Mouse (Mus musculus): Measurements from ENCODE around the gene Ube2cbp. TPM values are rescaled to one million over a fixed set of nuclear protein-coding genes. Genes with fewer than 3 reads are reported as not detected.

The Ube2cbp gene
- polyA plus RNA-seq, 1 experiment from 2014 or later: 7.8 TPM

DNA sequence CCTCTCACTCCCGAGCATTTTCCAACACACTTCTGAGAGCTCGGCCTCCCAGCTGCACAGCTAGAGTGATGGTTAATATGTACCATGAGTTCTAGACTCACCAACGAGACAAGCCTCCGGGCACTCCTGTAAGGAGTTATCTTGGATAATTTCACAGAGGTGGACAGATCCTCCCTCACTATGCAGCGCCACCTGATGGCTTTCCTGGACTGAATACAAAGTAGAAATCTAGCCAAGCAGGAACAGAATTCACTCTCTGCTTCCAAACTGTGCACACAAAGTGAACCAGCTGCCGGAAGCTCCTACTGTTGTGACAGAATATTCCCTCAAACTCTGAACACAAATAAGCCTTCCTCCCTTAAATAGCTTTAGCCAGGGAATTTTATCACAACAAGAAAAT, 69.0 kb downstream of the Ube2cbp start:
- Histone ChIP-seq H3K36me3 (replicated peaks) (no peaks in the 10 kb centered on the region), H3K4me3 (no peak overlapping the region), H3K9me3 (no peaks in the 10 kb centered on the region), H3K4me1 (no peaks in the 10 kb centered on the region), H3K27ac (no peak overlapping the region), H3K4me2 (no peak overlapping the region), H3K9ac (no peak overlapping the region), H3K27me3 (replicated peaks) (no peaks in the 10 kb centered on the region)
- ATAC-seq (replicated peaks): no peak
- WGBS: 79% methylated on average over 6 of the region's 6 CpGs

DNA sequence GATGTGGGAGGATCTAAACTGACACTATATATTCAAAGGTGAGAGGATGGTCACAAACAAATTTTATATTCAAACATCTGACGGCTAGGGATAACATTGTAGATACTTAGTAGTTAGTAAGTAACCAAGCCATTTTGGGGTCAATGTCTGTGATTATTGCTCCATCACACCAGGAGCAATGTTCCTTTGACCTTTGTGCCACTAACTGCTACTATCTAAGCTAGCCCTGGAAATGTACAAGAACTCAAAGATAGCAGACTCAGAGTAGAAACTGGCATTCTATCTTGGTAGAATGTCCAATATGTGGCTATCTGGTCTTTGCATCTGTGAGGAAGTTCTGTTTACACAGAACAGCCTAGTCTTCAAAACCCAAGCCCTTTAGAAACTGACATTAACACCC, 69.7 kb downstream of the Ube2cbp start:
- no peak overlapping the region for H3K4me2 ChIP-seq
- ATAC-seq (replicated peaks): no peak
- no peaks in the 10 kb centered on the region for H3K9me3 ChIP-seq
- no peaks in the 10 kb centered on the region for H3K27me3 ChIP-seq (replicated peaks)
- no peaks in the 10 kb centered on the region for H3K36me3 ChIP-seq (replicated peaks)
- no peaks in the 10 kb centered on the region for H3K4me1 ChIP-seq
- 95% methylated on average over 1 of the region's 1 CpGs for WGBS
- no peak overlapping the region for H3K4me3 ChIP-seq
- no peak overlapping the region for H3K27ac ChIP-seq
- H3K9ac ChIP-seq: no peak overlapping the region

GRCm38 (mm10) chr9:86393586-86394272, 71.0 kb downstream of the Ube2cbp start:
- 73% methylated on average over 8 of the region's 8 CpGs for WGBS
- no peak overlapping the region for H3K9ac ChIP-seq
- H3K27me3 ChIP-seq (replicated peaks): no peaks in the 10 kb centered on the region
- peak overlapping the region; percentile 38; the same call in 1 of the 2 replicates for H3K27ac ChIP-seq
- H3K9me3 ChIP-seq: no peaks in the 10 kb centered on the region
- no peak overlapping the region for H3K4me2 ChIP-seq
- no peaks in the 10 kb centered on the region for H3K36me3 ChIP-seq (replicated peaks)
- H3K4me3 ChIP-seq: no peak overlapping the region
- H3K4me1 ChIP-seq: no peaks in the 10 kb centered on the region
- ATAC-seq (replicated peaks): no peak; the same call in 1 of the 2 replicates

DNA sequence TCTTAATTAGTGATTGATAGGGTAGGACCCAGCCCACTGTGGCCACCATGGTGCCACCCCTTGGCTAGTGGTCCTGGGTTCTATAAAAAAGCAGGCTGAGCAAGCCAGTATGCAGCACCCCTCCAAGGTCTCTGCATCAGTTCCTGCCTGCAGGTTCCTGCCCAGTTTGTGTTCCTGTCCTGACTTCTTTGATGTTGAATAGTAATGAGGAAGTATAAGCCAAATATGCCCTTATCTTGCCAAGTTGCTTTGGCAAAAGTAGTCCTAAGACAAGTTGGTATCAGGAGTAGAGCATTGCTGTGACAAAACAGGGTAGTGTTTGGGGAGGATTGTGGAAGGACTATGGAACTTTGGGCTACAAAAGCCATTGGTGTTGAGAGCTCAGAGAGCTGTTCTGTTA, 73.3 kb downstream of the Ube2cbp start:
- no peaks in the 10 kb centered on the region for H3K4me1 ChIP-seq
- H3K4me2 ChIP-seq: no peak overlapping the region
- ATAC-seq (replicated peaks): no peak
- no peaks in the 10 kb centered on the region for H3K27me3 ChIP-seq (replicated peaks)
- no peaks in the 10 kb centered on the region for H3K9me3 ChIP-seq
- no peaks in the 10 kb centered on the region for H3K36me3 ChIP-seq (replicated peaks)
- H3K4me3 ChIP-seq: no peak overlapping the region
- no peak overlapping the region for H3K9ac ChIP-seq
- H3K27ac ChIP-seq: no peak overlapping the region

GRCm38 (mm10) chr9:86390713-86391112, 74.0 kb downstream of the Ube2cbp start:
- no peaks in the 10 kb centered on the region for H3K4me1 ChIP-seq
- no peaks in the 10 kb centered on the region for H3K9me3 ChIP-seq
- no peak overlapping the region for H3K4me3 ChIP-seq
- no peak overlapping the region for H3K4me2 ChIP-seq
- no peak overlapping the region for H3K27ac ChIP-seq
- no peak for ATAC-seq (replicated peaks)
- 83% methylated on average over 2 of the region's 2 CpGs for WGBS
- no peak overlapping the region for H3K9ac ChIP-seq
- H3K36me3 ChIP-seq (replicated peaks): no peaks in the 10 kb centered on the region
- H3K27me3 ChIP-seq (replicated peaks): no peaks in the 10 kb centered on the region

GRCm38 (mm10) chr9:86388538-86388937, 76.2 kb downstream of the Ube2cbp start:
- Histone ChIP-seq H3K4me2 (no peak overlapping the region), H3K27ac (no peak overlapping the region), H3K9me3 (no peaks in the 10 kb centered on the region), H3K27me3 (replicated peaks) (no peaks in the 10 kb centered on the region), H3K4me1 (no peaks in the 10 kb centered on the region), H3K36me3 (replicated peaks) (no peaks in the 10 kb centered on the region), H3K4me3 (no peak overlapping the region), H3K9ac (no peak overlapping the region)
- 36% methylated on average over 4 of the region's 4 CpGs for WGBS
- peak; percentile 62; the same call in 1 of the 2 replicates for ATAC-seq (replicated peaks)

DNA sequence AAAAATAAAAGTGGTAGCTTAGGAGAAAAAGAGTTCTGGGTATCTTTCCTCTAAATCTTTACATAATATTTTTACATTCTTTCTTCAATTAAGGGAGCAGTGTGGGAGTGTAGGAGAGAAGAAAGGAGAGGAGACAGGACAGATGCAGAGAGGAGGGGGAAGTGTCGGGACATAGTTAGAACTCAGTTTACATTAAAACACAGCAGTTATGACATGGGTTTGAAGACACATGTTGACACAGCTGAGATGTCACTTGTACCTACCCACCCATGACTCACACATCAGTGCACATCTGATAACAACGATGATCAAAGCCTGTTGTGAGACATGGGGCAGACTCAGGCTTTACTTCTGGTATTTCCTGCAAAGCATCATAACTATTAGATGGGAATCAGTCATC, 87.8 kb downstream of the Ube2cbp start:
- H3K9ac ChIP-seq: no peak overlapping the region
- H3K4me1 ChIP-seq: no peaks in the 10 kb centered on the region
- no peak overlapping the region for H3K4me3 ChIP-seq
- 86% methylated on average over 2 of the region's 2 CpGs for WGBS
- no peaks in the 10 kb centered on the region for H3K27me3 ChIP-seq (replicated peaks)
- 0 out of 2 replicates have a peak, but pooled peaks have one; percentile 14 for ATAC-seq (replicated peaks)
- no peaks in the 10 kb centered on the region for H3K36me3 ChIP-seq (replicated peaks)
- no peak overlapping the region for H3K27ac ChIP-seq
- no peak overlapping the region for H3K4me2 ChIP-seq
- no peaks in the 10 kb centered on the region for H3K9me3 ChIP-seq

GRCm38 (mm10) chr9:86372783-86373567, 91.8 kb downstream of the Ube2cbp start:
- Histone ChIP-seq H3K9me3 (no peaks in the 10 kb centered on the region), H3K27me3 (replicated peaks) (no peaks in the 10 kb centered on the region), H3K4me3 (no peak overlapping the region), H3K36me3 (replicated peaks) (no peaks in the 10 kb centered on the region), H3K4me2 (no peak overlapping the region), H3K27ac (no peak overlapping the region), H3K4me1 (no peaks in the 10 kb centered on the region), H3K9ac (no peak overlapping the region)
- WGBS: 37% methylated on average over 12 of the region's 12 CpGs
- ATAC-seq (replicated peaks): peak; percentile 61

GRCm38 (mm10) chr9:86369208-86369607, 95.5 kb downstream of the Ube2cbp start:
- 85% methylated on average over 4 of the region's 4 CpGs for WGBS
- Histone ChIP-seq H3K4me3 (no peak overlapping the region), H3K9me3 (no peaks in the 10 kb centered on the region), H3K9ac (no peak overlapping the region), H3K27me3 (replicated peaks) (no peaks in the 10 kb centered on the region), H3K4me1 (no peaks in the 10 kb centered on the region), H3K4me2 (no peak overlapping the region), H3K36me3 (replicated peaks) (no peaks in the 10 kb centered on the region), H3K27ac (no peak overlapping the region)
- no peak for ATAC-seq (replicated peaks)

- no peak for ATAC-seq (replicated peaks)
- Histone ChIP-seq H3K27ac (no peak overlapping the region), H3K9ac (no peak overlapping the region), H3K4me2 (no peak overlapping the region), H3K27me3 (replicated peaks) (no peaks in the 10 kb centered on the region), H3K4me1 (no peaks in the 10 kb centered on the region), H3K9me3 (no peaks in the 10 kb centered on the region), H3K36me3 (replicated peaks) (no peaks in the 10 kb centered on the region), H3K4me3 (no peak overlapping the region)
- WGBS: 77% methylated on average over 9 of the region's 9 CpGs
Observed at GRCm38 (mm10) chr9:86360536-86360935, 104.2 kb downstream of the Ube2cbp start.

GRCm38 (mm10) chr9:86355851-86356250, 108.9 kb downstream of the Ube2cbp start:
- Histone ChIP-seq H3K4me2 (no peak overlapping the region), H3K27me3 (replicated peaks) (no peaks in the 10 kb centered on the region), H3K36me3 (replicated peaks) (no peaks in the 10 kb centered on the region), H3K27ac (no peak overlapping the region), H3K9me3 (no peaks in the 10 kb centered on the region), H3K4me3 (no peak overlapping the region), H3K9ac (no peak overlapping the region), H3K4me1 (no peaks in the 10 kb centered on the region)
- 89% methylated on average over 3 of the region's 3 CpGs for WGBS
- ATAC-seq (replicated peaks): no peak

- ATAC-seq (replicated peaks): no peak
- Histone ChIP-seq H3K27me3 (replicated peaks) (no peaks in the 10 kb centered on the region), H3K4me2 (no peak overlapping the region), H3K4me1 (no peaks in the 10 kb centered on the region), H3K27ac (no peak overlapping the region), H3K9me3 (no peaks in the 10 kb centered on the region), H3K9ac (no peak overlapping the region), H3K36me3 (replicated peaks) (no peaks in the 10 kb centered on the region), H3K4me3 (no peak overlapping the region)
- WGBS: 57% methylated on average over 3 of the region's 3 CpGs
Observed at GRCm38 (mm10) chr9:86351491-86351890, 113.3 kb downstream of the Ube2cbp start.

- no peak for ATAC-seq (replicated peaks)
Observed at GRCm38 (mm10) chr9:86336792-86337191, 128.0 kb downstream of the Ube2cbp start.

More at GRCm38 (mm10) chr9:86336792-86337191, 128.0 kb downstream of the Ube2cbp start:
- Histone ChIP-seq H3K9ac (no peak overlapping the region), H3K4me2 (no peak overlapping the region), H3K36me3 (replicated peaks) (no peaks in the 10 kb centered on the region), H3K27ac (no peak overlapping the region), H3K4me1 (no peaks in the 10 kb centered on the region), H3K4me3 (no peak overlapping the region), H3K9me3 (no peaks in the 10 kb centered on the region), H3K27me3 (replicated peaks) (no peaks in the 10 kb centered on the region)
- WGBS: 82% methylated on average over 2 of the region's 2 CpGs
